Mouse (Mus musculus) liver, embryonic 16.5 days (tissue): ENCODE data around the gene Olfr102. TPM values are rescaled to one million over a fixed set of nuclear protein-coding genes. Genes with fewer than 3 reads are reported as not detected.

ENCODE experiments used
- ATAC-seq: fragments of 200-750 bp; cut with Nextera tagmentation; 2 replicates; pipeline ENCODE4 v1.8.0; 2017; ENCODE audit warnings: low read depth, mild to moderate bottlenecking, moderate number of reproducible peaks, moderate library complexity
- H3K27ac ChIP-seq: fragments of 300-500 bp; sonication (generic); 2 replicates; pipeline ENCODE4 v1.5.1; 2014; ENCODE audit warnings: mild to moderate bottlenecking, low read length
- H3K27me3 ChIP-seq: fragments of 300-500 bp; sonication (generic); 2 replicates; pipeline ENCODE4 v1.6.1; 2014; ENCODE audit warnings: low read depth, low read length, mixed read lengths; ENCODE audit not compliant: control insufficient read depth, insufficient read depth
- H3K36me3 ChIP-seq: fragments of 300-500 bp; sonication (generic); 2 replicates; pipeline ENCODE4 v1.6.1; 2014; ENCODE audit warnings: mild to moderate bottlenecking; ENCODE audit not compliant: control insufficient read depth, insufficient read depth
- H3K4me1 ChIP-seq: fragments of 300-500 bp; sonication (generic); 2 replicates; pipeline ENCODE4 v1.6.1; 2014; ENCODE audit warnings: low read depth, low read length, mixed read lengths; ENCODE audit not compliant: control insufficient read depth
- H3K4me2 ChIP-seq: fragments of 300-500 bp; sonication (generic); 2 replicates; pipeline ENCODE4 v1.6.1; 2014; ENCODE audit warnings: low read depth, low read length, mixed read lengths
- H3K4me3 ChIP-seq: fragments of 300-500 bp; sonication (generic); 2 replicates; pipeline ENCODE4 v1.5.1; 2014; ENCODE audit warnings: low read depth, mild to moderate bottlenecking, low read length
- H3K9ac ChIP-seq: fragments of 300-500 bp; sonication (generic); 2 replicates; pipeline ENCODE4 v1.6.1; 2014; ENCODE audit warnings: low read depth, low read length
- H3K9me3 ChIP-seq: fragments of 300-500 bp; sonication (generic); replicated peaks from 2 replicates; pipeline ENCODE4 v1.6.1; 2016; ENCODE audit warnings: low read length; ENCODE audit not compliant: control insufficient read depth
- WGBS: fragments of 180-500 bp; shearing (Covaris S2); extraction: QIAGEN DNeasy Blood & Tissue Kit; methylation state at CpG from one replicate; pipeline ENCODE4 v1.1.7; 2014; ENCODE audit not compliant: insufficient replicate concordance; 5-methylcytosine and 5-hydroxymethylcytosine counted together
- polyA plus RNA-seq: library from polyadenylated mRNA; unstranded; fragments of >200 nt; fragmentation: Nextera tagmentation; extraction: Ambion mirVana; gene quantifications from 2 replicates; pipeline ENCODE4 v1.2.1, GENCODE M21; 2015

The Olfr102 gene
- polyA plus RNA-seq, 1 experiment from 2014 or later = not detected

GRCm38 (mm10) chr17:37275626-37276248, 41.1 kb downstream of the Olfr102 start:
- Histone ChIP-seq H3K4me1 (no peaks in the 10 kb centered on the region; the same call in 1 of the 2 replicates), H3K9me3 (no peaks in the 10 kb centered on the region), H3K27me3 (no peaks in the 10 kb centered on the region), H3K4me3 (no peak overlapping the region), H3K4me2 (no peak overlapping the region), H3K9ac (no peak overlapping the region), H3K27ac (no peak overlapping the region), H3K36me3 (no peaks in the 10 kb centered on the region)
- ATAC-seq = no peak
- 48% methylated on average over 2 of the region's 2 CpGs for WGBS

DNA sequence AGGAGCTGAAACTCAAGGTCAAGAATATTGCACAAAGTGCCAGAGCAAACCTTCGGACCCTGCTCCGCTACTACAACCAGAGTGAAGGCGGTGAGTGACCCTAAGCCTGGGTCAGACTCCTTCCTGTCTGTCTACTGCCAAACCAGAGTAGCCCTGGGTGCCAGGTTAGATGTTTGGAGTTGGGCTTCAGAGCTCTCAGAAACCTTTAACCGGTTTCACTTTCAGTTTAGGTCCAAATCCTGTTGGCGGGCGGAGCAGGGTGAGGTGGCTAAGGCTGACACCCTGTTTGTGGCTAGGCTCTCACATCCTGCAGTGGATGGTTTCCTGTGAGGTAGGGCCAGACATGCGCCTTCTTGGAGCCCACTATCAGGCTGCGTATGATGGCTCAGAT, 46.2 kb downstream of the Olfr102 start:
- H3K4me3 ChIP-seq = peak overlapping the region; percentile 67
- ATAC-seq = peak; percentile 54
- 14% methylated on average over 8 of the region's 8 CpGs for WGBS
- H3K4me1 ChIP-seq = no peaks in the 10 kb centered on the region; the same call in 1 of the 2 replicates
- H3K4me2 ChIP-seq = peak overlapping the region; percentile 78
- no peaks in the 10 kb centered on the region for H3K27me3 ChIP-seq
- H3K36me3 ChIP-seq = no peaks in the 10 kb centered on the region
- H3K27ac ChIP-seq = no peak overlapping the region
- peak overlapping the region; percentile 41 for H3K9ac ChIP-seq
- H3K9me3 ChIP-seq = no peaks in the 10 kb centered on the region

DNA sequence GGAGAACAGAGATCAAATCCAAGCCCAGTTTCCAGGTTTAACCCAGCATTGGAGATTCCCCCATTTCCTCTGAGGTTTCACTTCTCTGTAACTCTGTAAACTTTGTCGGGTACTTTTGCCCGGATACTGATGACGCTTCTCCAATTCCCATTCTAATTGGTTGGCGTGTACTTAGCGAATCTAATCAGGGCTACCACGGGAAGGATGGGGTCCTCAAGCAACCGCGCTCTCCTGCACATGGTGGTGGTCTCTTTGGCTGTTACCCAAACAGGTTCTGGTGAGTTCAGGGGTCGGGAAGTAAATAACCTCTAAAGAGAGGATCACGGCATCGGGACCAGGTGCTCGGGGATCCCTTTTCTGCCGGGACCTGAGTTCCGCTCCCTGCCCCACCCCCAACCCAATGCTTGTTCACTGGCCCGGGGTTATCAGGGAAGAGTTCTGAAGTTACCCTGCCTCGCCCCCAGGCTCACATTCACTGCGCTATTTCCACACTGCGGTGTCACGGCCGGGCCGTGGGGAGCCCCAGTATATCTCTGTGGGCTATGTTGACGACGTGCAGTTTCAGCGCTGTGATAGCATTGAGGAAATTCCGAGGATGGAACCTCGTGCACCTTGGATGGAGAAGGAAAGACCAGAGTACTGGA, 46.7 kb downstream of the Olfr102 start, which contains the start of gene H2-M3:
Gene H2-M3, plus strand, starts transcription at position 163 of the 644 bp plus-strand sequence.
- Histone ChIP-seq H3K4me1 (no peaks in the 10 kb centered on the region; the same call in 1 of the 2 replicates), H3K27me3 (no peaks in the 10 kb centered on the region), H3K9ac (peak within 1 kb of the TSS; percentile 41), H3K27ac (no peak within 1 kb of the TSS), H3K4me2 (peak within 1 kb of the TSS; percentile 78), H3K36me3 (no peaks in the 10 kb centered on the region), H3K9me3 (no peaks in the 10 kb centered on the region), H3K4me3 (peak within 1 kb of the TSS; percentile 67)
- peak; percentile 80 for ATAC-seq
- WGBS = under 1% methylated on average over 26 of the region's 26 CpGs

DNA sequence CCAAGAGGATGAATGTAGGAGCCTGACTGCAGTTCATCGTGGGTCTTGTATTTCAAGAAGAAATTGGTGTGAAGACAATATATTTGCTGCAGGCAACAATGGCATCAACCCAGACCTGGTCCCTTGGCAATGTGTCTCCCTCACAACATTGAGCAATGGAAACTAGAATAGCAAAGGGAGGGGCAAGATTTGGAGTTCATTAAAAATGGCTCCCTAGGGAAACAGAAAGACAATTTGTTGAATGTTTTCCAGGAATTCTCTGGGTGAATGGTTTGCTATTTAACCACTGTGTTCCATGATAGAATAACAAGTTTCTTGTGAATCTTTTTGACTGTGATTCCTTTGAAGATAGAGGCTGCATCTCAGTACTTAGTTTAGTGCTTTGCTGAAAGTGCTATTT, 53.2 kb downstream of the Olfr102 start, which contains the start of gene Olfr98:
Gene Olfr98, minus strand, starts transcription at position 124 of the 400 bp plus-strand sequence.
- no peak within 1 kb of the TSS for H3K4me3 ChIP-seq
- no peak within 1 kb of the TSS for H3K4me2 ChIP-seq
- no peaks in the 10 kb centered on the region for H3K9me3 ChIP-seq
- no peak within 1 kb of the TSS for H3K27ac ChIP-seq
- H3K9ac ChIP-seq = no peak within 1 kb of the TSS
- 59% methylated on average over 1 of the region's 1 CpGs for WGBS
- no peaks in the 10 kb centered on the region for H3K27me3 ChIP-seq
- no peaks in the 10 kb centered on the region for H3K4me1 ChIP-seq
- no peak for ATAC-seq
- no peaks in the 10 kb centered on the region for H3K36me3 ChIP-seq

Other genes starting within 250 kb of the Olfr102 start
- not detected in 2 replicates for gene Olfr90, start 228.6 kb downstream of the Olfr102 start, polyA plus RNA-seq
- gene Olfr91, start 218.8 kb downstream of the Olfr102 start, polyA plus RNA-seq = not detected in 2 replicates
- not detected in 2 replicates for gene Olfr92, start 197.0 kb downstream of the Olfr102 start, polyA plus RNA-seq
- not detected in 2 replicates for gene Olfr93, start 155.6 kb downstream of the Olfr102 start, polyA plus RNA-seq
- not detected in 2 replicates for gene Ubd, start 123.2 kb downstream of the Olfr102 start, polyA plus RNA-seq
- not detected in 2 replicates for gene Olfr94, start 116.1 kb downstream of the Olfr102 start, polyA plus RNA-seq
- gene Olfr95, start 103.9 kb downstream of the Olfr102 start, polyA plus RNA-seq = not detected in 2 replicates
- not detected in 2 replicates for gene Olfr96, start 96.9 kb downstream of the Olfr102 start, polyA plus RNA-seq
- gene Olfr97, start 79.7 kb downstream of the Olfr102 start, polyA plus RNA-seq = not detected in 2 replicates
- gene Olfr98, start 53.3 kb downstream of the Olfr102 start, polyA plus RNA-seq = not detected in 2 replicates
- gene H2-M3, start 46.8 kb downstream of the Olfr102 start, polyA plus RNA-seq = 2.2 and 2.6 TPM in 2 replicates
- not detected in 2 replicates for gene Olfr99, start 33.6 kb downstream of the Olfr102 start, polyA plus RNA-seq
- not detected in 2 replicates for gene Olfr101, start 12.7 kb downstream of the Olfr102 start, polyA plus RNA-seq
- gene Olfr103, start 22.6 kb upstream of the Olfr102 start, polyA plus RNA-seq = not detected in 2 replicates
- not detected in 2 replicates for gene Olfr104-ps, start 42.5 kb upstream of the Olfr102 start, polyA plus RNA-seq
- not detected in 2 replicates for gene Olfr105-ps, start 62.0 kb upstream of the Olfr102 start, polyA plus RNA-seq
- not detected in 2 replicates for gene Olfr106-ps, start 73.3 kb upstream of the Olfr102 start, polyA plus RNA-seq
- not detected in 2 replicates for gene Olfr107, start 82.2 kb upstream of the Olfr102 start, polyA plus RNA-seq
- not detected in 2 replicates for gene Olfr108, start 128.4 kb upstream of the Olfr102 start, polyA plus RNA-seq
- gene Olfr109, start 141.9 kb upstream of the Olfr102 start, polyA plus RNA-seq = not detected in 2 replicates
- not detected in 2 replicates for gene H2-M2, start 166.5 kb upstream of the Olfr102 start, polyA plus RNA-seq
- not detected in 2 replicates for gene Olfr110, start 175.4 kb upstream of the Olfr102 start, polyA plus RNA-seq
- not detected in 2 replicates for gene Olfr111, start 191.0 kb upstream of the Olfr102 start, polyA plus RNA-seq